Mouse (Mus musculus) embryo, embryonic 9.5 days (tissue): Measurements from ENCODE around the gene Ralgds.

Source experiments
- DNase-seq: peaks from one replicate; pipeline ENCODE4 v3.0.0-alpha.2; 2017; ENCODE audit errors: extremely low spot score

The Ralgds gene

DNA sequence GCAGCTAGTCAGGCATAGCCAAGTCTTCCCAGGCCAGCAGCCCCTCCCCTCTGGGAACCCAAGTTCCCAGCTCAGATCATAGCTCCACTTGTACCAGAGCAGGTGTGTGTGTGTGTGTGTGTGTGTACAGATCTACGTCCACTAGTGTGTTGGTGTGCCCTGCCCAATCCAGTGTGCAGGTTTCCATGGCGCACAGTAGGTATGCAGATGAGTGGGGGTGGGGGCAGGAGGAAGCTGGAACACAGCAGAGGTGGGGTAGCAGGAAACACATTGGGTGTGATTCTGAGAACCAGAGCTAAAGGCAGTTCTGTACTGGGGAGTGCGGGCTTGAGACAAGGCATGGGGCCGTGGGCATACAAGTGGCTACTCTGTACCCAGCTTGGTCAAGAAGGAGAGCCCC, 51.5 kb downstream of the Ralgds start:
- no peak for DNase-seq

DNA sequence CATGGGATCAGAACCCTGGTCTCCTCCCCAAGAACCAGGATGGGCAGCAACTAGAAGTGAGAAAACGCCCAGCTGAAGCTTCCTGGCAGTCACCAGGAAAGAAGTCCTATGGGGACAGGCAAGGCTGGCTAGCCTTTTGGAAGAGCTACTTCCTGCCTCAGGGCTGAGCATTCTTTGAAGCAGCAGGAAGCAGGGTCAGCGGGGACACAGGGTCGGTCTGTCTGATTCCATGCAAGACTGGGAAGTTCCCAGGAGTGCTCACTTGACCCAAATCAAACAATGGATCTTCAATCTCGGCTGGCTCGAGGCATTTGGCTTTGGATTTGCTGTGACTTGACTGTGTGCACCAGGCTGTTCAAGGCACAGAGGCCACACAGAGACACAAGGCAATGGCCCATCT, 53.6 kb downstream of the Ralgds start:
- DNase-seq = no peak

DNA sequence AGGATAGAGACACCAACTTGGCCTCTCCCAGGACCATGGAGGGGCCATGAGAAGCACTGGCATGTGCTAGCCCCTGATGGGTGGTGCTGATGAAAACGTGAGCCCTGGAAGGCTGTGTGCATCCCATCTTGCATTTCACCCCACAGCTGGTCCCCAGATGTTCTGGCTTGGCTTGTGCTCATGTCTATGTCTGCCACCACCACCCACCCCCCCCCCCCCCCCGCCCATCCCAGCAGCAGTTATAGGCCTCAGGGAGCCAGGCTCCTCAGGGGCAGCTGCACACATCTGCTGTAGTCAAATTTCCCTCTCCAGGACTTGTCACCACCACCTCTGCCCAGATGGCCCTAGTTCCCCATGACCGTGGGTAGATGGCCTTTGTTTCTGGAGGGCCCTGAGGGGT, 57.0 kb downstream of the Ralgds start:
- DNase-seq = no peak

DNA sequence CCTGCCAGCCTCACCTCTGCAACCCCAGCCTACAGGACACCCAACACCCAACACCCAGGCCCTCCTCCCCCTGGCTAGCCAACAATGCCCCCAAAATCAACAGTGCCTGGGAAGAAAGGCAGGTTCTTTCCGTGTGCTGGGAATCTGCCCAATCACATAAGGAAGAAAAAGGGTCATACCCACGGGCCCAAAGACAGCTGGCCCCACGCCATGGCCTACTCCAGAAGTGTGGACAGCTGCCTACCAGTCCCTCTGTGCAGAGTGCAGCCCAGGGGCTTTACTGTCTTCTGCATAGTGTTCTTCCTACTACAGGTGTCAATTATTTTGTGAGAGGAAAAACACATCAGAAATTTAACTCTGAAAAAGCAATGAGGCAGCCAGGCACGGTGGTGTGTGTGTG, 62.4 kb downstream of the Ralgds start:
- no peak for DNase-seq

DNA sequence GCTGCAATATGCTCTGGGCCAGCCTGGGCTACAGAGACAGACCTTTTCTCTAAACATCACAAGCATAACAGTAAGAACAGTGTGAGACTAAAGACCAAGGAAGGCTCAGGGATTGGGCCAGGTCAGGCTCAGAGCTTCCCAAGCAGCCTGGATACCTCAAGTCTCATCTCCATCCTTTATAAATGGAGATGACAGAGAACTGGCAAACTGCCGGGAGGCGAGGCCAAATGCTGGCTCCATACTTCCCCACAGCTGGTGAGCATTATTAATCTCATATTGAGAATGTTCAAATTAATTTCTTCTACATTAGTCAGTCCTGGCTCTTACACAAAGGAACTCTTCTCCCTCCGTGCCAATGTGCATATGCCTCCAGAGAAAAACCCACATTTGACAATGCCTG, 63.9 kb downstream of the Ralgds start:
- no peak for DNase-seq

DNA sequence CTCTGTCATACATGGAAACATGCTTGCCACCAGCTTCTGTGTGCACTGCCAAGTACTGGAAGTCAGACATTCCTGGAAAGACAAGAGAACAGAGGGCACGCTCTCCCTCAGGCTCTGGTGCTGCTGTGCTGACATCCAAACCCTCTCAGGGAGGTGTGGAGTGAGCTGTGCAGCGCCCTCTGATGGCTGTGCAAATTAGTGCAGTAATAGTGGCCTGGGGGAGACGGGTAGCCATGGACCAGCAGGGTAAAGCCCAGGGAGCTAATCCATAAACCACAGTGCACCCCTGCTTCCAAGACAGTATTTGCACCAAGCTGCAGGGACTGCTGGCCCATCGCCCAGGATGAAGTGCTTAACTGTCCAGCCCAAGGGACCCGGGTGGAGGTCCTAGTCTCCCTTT, 65.1 kb downstream of the Ralgds start:
- peak; percentile 15 for DNase-seq

DNA sequence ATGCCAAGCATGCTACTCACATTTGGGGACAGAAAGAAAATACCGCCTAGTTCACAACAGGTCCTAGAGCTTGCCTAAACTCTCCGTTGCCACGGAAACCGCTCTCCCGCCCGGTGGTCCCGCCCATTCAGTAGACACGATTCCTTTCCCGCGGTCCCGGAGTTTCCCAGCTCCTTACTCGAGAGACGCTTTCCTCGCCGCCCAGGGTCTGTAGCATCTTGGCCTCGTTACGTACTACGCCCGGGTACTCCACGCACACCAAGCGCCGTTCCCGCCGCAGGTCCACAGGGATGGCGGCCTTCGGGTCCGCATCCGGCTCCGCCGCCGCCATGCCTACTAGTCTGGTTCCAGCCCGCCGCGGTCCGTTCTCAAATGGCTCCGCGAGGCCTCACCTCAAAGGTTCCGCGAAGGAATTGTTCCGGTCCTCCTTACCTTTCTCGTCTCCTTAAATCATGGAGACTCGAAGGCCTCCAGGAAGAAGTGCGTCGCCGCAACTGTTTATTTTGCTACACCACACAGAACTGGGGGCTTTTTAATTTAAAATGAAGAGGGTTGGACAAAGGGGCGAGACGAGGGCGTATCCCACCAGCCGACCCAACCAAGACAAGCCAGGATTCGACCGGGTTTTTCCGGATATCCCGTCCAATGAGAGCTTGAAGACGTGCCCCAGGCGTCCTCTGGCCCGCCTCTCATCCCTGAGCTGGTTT, 69.9 kb downstream of the Ralgds start:
- peak; percentile 92 for DNase-seq

DNA sequence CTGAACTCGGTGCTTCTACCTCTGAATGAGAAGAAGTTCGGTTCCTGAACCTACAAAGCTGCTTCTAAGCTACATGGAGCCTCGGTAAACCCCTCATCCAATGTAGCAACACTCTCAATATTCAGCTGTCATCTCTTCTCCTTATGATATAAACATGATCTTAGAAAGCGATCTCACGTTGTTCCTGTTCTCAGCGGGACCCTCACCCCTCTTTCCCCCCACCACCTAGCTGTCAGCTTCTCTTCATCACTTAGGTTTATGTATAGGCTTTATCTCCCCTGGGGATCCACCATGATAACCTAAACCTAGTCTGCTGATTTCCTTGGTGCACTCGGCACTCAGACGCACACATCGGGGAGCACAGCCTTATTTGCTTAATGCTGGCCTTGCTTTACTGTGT, 70.7 kb downstream of the Ralgds start, which contains the start of gene Gtf3c5:
Gene Gtf3c5 (minus strand): TSS at position 101 of the 400 bp plus-strand sequence.
- no peak for DNase-seq

DNA sequence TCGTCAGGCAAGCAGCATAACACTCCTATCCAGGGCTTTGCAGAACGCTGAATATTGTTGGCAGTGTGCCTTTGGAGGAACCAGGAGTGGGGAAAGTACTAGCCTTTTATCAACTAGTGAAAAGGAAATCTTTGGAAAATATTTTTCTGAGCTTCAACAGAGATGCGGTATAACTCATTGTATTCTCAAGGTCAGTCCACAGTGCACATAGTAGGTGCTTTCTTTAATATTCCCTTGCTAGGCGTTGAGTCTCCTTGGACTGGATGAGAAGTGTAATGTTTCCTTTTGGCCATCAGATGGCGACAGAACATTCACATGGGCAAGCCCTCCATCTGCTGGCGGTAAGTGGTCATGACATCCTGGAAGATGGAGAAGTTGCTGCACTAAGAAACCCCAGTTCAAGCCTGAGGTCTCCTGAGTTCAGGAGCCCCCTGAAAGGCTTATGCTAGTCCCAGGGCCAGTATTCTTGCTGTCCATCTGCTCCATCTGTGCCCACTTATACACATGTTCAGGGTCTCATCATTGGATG, 72.2 kb downstream of the Ralgds start:
- DNase-seq = peak; percentile 82

DNA sequence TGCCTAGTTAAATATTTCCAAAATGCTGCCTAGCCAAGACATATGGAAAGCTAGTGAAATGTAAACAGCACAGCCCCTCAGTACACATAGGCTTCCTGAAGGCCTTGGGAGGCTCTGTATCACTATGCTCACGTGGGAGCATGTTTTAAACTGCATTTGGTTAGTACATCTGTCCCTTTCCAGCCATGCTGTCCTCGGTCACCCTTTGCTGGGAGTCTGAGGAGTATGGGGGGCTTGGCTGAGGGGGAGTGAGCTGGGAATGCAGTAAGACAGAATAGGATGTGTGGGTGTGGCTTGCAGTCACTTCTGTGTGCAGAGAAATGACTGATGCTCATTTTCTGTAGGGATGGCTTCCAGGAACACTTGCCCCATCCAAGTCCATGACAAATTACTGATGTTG, 72.8 kb downstream of the Ralgds start:
- no peak for DNase-seq

DNA sequence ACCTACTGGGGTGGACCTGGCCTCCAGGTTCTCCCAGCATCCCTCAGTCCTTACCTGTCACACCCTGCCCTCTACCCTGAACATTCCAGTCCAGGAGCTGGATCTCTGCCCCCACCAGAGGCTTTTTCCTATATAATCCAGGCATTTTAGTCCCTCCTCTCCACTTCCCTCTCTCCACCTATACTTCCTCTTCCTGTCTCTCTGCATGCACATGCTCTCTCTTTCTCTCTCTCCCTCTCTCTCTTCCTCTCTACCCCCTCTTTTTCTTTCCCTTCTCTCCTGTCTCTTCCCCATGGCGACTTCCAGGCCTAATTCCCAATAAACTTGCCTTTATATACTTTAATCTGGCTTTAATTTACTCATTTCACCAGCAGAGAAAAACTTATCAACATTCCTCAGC, 75.6 kb downstream of the Ralgds start:
- no peak for DNase-seq

DNA sequence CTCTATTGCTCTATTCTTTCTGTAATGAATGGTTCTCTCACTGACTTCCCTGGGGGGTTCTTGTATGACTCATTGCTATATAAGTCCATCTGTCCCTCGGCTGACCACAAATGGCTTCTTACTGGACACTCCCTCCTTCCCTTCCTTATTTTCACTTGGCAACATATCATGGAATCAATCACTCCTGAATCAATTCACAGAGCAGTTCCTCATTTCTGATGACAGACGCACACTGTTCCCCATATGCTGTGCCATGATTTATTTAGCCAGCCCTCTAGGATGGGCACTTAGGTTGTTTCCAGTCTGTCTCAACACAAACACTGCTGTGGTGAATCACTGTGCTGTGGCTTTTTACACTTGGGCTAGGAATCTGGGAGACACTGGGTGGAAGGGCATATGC, 78.6 kb downstream of the Ralgds start:
- no peak for DNase-seq

DNA sequence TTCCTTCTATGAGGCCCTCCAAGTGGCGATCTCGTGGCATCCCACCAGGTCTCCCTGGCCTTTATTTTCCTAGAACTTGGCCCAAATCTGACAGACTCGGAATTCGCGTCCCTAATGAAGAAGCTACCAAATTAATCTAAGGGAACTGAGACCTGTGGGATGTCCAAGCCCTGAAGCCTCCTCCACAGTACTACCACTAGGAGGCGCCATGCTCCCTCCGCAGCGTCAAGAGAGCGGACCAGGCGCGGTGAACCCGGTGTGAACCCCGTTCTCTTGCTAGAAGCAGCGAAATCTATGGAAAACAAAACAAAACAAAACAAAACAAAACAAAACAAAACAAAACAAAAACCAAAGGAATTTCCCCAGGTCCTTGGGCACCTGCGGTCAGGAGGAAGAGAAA, 79.9 kb downstream of the Ralgds start:
- DNase-seq = peak; percentile 63

DNA sequence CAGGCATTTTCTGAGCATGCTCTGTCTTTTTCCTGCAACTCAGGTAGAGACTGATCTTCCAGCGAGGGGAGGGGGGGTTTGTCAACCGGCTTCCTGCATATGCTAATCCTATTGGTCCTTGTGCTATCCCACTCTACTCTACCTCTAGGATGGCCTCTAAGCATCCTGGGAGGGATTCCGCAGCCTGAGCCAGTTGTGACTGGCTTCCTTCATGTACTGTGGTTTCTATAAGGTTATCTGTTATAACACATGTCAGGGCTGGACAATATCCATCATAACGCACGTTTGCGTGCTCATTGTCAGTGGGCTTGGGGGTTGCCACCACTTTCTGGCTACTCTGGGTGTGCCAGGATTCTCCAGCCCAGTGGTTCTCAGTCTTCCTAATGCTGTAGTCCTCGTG, 83.1 kb downstream of the Ralgds start:
- DNase-seq = no peak

DNA sequence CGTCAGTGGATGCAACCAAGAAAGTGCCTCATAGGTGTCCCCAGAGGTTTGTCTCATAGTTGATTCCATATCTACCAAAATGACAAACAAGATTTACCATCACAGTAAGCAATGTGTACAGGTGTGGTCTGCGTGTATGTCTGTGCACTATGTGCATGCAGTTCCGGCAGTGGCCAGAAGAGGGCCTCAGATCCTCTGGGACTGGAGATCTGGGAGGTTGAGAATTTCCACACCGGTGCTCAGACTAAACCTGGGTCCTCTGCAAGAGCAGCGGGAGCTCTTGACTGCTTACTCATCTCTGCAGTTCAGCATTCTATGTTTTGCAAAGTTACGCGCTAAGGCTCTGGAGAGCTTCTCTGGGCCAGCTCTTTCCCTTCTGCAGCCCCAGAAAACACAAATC, 84.1 kb downstream of the Ralgds start:
- no peak for DNase-seq

DNA sequence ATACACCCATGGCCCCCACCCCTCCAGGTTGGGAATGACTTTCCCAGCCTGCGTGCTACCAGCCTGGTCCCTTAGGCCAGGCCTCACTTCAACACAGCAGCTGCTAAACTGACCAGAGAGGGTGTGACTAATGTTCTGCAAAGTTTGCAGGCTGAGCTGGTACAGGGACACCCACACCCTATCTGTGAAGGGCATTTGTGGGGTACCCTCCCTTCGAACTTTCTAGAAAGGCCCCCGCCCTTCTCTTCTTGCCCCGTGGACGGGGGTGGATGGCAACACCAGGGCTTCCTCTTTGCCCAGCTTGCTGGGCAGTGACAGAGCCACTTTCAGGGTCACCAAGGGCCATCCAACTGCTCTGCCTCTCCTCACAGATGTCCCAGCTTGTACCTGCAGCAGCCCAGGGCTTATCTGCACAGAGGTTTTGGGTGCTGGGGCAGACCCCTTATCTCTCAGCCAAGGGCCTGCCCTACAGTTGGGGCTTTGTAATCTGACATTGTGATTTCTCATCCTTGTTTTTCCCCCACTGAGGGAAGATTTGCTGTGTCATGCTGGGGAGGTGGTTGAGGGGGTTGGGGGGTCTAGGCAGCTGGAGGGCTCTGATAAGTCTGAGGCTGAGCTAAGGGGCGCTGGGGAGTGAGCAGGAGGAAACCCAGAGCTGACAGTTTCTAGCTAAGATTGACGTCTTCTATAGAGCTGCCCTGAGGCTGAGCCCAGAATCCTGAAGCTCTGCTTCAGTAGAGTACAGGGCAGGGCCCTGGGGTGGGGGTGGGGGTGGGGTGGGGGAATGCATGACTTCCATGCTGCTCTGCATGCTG, 85.0 kb downstream of the Ralgds start:
- DNase-seq = no peak

DNA sequence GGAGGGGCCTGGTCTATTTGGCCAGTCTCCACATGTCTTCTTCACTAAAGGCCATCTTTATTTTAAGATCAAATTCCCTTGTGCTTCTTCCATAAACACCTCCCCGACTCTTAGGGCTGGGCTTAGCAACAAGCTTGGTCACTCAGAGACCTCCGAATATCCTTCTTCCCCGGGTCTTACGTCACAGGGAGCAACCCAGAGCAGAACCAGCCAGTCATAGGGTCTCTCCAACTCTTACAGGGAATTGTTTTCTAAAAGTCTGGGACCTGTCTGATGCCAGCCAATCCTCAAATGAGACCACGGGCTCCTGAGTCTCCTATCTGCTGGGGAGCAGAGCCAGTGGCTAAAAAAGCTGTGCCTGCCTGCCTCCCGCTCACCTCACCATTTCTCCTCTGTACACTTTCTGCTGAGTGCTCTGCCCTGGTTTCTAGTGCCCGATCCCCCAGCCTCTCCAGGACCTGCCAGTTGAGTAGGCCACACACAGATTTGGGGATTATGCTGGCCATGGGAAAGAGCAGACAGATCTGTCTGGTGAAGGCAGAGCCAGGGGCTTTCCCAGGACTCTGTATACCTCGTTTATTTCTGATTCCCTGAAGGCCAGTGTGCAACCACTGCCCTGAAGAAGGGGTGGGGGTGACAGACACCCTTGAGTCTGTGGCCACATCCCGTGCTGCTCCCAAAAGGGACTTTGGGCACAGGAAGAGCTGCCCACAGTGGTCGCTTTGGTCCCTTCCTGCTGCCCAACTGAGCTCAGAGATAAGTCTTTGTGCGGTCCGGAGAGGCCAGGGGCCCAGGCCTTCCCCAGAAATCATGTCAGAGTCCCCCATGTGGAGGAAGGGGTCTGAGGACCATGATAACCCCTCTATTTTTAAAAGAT, 86.0 kb downstream of the Ralgds start:
- DNase-seq = no peak

DNA sequence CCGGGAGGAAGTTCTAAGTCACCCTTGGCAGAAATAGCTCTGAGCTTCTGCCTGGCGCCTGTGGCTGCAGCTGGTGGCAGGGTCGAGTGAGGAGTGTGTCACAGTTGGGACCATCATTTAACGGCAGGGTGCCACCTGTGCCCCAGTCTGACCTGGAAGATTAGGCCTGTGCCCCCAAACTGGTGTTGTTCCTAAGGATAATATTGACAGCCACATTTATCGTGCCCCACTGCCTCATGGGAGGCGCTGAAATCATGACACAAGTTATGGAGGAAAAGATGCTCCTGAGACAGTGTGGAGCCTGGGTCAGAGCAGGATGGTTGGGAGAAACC, 86.6 kb downstream of the Ralgds start:
- no peak for DNase-seq

DNA sequence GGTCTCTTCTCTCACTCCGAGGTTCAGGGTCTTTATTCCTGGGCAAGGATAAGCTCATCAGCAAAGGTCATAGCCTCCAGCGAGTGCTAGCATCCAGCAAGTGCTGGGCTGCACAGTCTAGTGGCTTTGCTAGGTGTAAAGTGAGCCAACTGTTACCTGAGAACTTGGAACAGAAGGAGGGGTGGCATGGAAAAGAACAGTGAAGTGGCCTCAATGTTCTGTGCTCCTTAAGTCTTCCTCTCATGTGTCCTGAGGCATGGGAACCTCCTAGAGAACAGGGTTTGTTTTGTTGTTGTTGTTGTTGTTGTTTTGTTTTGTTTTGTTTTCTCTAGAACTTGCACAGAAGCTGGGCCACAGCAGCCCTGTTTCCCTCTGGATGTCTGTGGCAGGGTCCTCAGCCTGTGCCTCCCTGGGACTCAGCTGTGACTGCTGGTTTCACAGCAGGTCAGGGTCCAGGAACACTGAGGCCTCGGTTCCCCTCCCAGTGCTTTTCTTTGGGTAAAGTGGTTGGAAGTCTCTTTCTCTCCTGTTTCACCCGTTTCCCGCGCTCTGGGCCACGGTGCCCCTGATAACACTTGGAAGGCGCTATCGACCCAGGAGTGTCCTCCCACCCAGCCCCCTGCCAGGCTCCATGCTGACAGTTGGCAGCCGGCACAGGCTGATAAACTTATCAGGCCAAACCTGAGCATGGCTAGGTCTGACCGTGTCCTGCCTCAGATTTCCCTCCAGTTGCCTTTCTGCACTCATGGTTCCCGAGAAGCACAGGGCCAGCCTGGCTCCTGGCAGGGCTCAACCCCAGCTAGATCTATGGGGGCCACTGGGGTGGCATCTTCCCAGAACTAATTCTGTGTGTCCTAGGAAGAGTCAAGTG, 89.0 kb downstream of the Ralgds start:
- DNase-seq = no peak
